Mouse (Mus musculus) heart, embryonic 16.5 days (tissue): ENCODE measurements at regions not wholly inside any gene's neighbourhood (a gene's known extent, or its start where the extent isn't known, plus 50 kb on each side); places are given as distances from the start of the nearest gene placed in this dataset.

ENCODE experiments used
- ATAC-seq: fragments of 200-750 bp; cut with Nextera tagmentation; replicated peaks from 2 replicates; pipeline ENCODE4 v1.8.0; 2017; ENCODE audit warnings: moderate number of reproducible peaks; ENCODE audit not compliant: insufficient read depth, low FRiP score; ENCODE audit errors: extremely low read depth
- H3K27ac ChIP-seq: fragments of 300-500 bp; sonication (generic); 2 replicates; pipeline ENCODE4 v1.5.1; 2014; ENCODE audit warnings: mild to moderate bottlenecking, low read length, control low read depth, moderate library complexity
- H3K27me3 ChIP-seq: fragments of 300-500 bp; sonication (generic); 2 replicates; pipeline ENCODE4 v1.6.1; 2014; ENCODE audit warnings: low read length, mixed read lengths; ENCODE audit not compliant: control insufficient read depth, insufficient read depth
- H3K36me3 ChIP-seq: fragments of 300-500 bp; sonication (generic); 2 replicates; pipeline ENCODE4 v1.6.1; 2014; ENCODE audit not compliant: control insufficient read depth, insufficient read depth
- H3K4me1 ChIP-seq: fragments of 300-500 bp; sonication (generic); 2 replicates; pipeline ENCODE4 v1.6.1; 2014; ENCODE audit warnings: low read length, mixed read lengths; ENCODE audit not compliant: control insufficient read depth, insufficient read depth
- H3K4me2 ChIP-seq: fragments of 300-500 bp; sonication (generic); 2 replicates; pipeline ENCODE4 v1.6.1; 2014; ENCODE audit warnings: low read depth, mild to moderate bottlenecking, control low read depth, low read length
- H3K4me3 ChIP-seq: fragments of 300-500 bp; sonication (generic); 2 replicates; pipeline ENCODE4 v1.5.1; 2014; ENCODE audit warnings: mild to moderate bottlenecking, control low read depth, low read length
- H3K9ac ChIP-seq: fragments of 300-500 bp; sonication (generic); 2 replicates; pipeline ENCODE4 v1.6.1; 2014; ENCODE audit warnings: low read length, control low read depth
- H3K9me3 ChIP-seq: fragments of 300-500 bp; sonication (generic); replicated peaks from 2 replicates; pipeline ENCODE4 v1.6.1; 2016; ENCODE audit warnings: low read length; ENCODE audit not compliant: control insufficient read depth
- WGBS: fragments of 180-500 bp; shearing (Covaris S2); extraction: QIAGEN DNeasy Blood & Tissue Kit; methylation state at CpG from one replicate; pipeline ENCODE4 v1.1.7; 2014; 5-methylcytosine and 5-hydroxymethylcytosine counted together

DNA sequence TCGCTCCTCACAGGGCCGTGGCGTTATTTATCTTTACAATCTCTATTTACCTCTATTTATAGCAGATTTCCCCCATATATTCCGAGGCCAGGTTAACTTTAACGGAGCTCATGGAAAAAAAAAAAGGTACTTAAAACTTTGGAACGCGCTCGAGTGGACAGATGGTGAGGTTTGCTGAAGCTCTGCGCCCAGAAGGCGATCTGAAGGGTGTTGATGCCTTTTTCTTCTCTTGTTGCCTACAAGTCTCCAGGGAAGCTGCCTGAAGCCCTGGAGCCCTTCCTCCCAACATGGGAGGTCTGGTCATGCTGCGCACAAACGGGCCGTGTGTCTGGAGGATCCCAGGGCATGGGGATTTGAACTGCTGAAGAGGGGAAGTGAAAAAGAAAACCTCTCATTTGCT is 130.9 kb downstream of the Gm26897 start:
- H3K27ac ChIP-seq, result no peak overlapping the region
- H3K4me2 ChIP-seq, result no peak overlapping the region
- H3K4me3 ChIP-seq, result no peak overlapping the region
- H3K4me1 ChIP-seq, result no peaks in the 10 kb centered on the region
- H3K36me3 ChIP-seq, result no peaks in the 10 kb centered on the region
- 73% methylated on average over 13 of the region's 13 CpGs for WGBS
- H3K9me3 ChIP-seq, result no peaks in the 10 kb centered on the region
- H3K9ac ChIP-seq, result no peak overlapping the region
- no peak for ATAC-seq
- H3K27me3 ChIP-seq, result no peaks in the 10 kb centered on the region

- no peaks in the 10 kb centered on the region for H3K4me1 ChIP-seq
- WGBS, result 82% methylated on average over 12 of the region's 12 CpGs
- H3K27ac ChIP-seq, result no peak overlapping the region
- no peaks in the 10 kb centered on the region for H3K27me3 ChIP-seq
- H3K9me3 ChIP-seq, result peaks cover 19% of the 10 kb centered on the region
- no peak for ATAC-seq
- H3K36me3 ChIP-seq, result peaks cover 4% of the 10 kb centered on the region; the same call in 1 of the 2 replicates
- H3K4me2 ChIP-seq, result no peak overlapping the region
- no peak overlapping the region for H3K9ac ChIP-seq
- H3K4me3 ChIP-seq, result no peak overlapping the region
Observed at GRCm38 (mm10) chr5:111869011-111869410, 135.3 kb downstream of the Gm26897 start.

DNA sequence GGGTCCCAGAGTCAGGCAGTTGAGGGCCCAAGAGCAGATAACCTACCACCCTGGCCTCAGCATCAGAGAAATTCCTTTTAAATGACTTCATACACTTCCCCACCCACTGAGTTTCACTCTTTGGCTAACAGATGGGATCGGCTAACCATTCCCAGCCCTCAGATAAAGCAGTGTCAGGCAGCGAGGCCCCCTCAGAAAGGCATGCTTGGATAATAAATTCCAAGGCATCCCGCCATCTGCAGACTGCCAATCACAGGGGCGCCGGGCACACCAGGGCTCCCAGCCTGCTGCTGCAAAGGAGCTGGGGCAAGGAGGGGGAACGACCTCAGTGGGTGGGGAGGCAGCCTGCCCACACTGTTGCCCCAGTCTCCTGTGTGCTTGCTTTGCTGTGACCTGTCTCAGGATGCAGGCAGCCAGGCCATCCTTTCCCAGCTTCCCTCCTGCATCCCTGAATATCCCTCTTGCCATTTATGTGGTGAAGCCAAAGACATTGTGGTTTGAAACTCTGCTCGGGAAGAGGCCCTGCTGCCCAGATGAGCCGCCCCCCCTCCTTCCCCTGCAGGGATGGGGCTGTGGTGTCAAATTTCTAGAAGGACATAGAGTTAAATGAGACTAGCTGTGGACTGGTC is 143.6 kb downstream of the Gm26897 start:
- WGBS, result 4% methylated on average over 8 of the region's 8 CpGs
- no peak overlapping the region for H3K4me2 ChIP-seq

DNA sequence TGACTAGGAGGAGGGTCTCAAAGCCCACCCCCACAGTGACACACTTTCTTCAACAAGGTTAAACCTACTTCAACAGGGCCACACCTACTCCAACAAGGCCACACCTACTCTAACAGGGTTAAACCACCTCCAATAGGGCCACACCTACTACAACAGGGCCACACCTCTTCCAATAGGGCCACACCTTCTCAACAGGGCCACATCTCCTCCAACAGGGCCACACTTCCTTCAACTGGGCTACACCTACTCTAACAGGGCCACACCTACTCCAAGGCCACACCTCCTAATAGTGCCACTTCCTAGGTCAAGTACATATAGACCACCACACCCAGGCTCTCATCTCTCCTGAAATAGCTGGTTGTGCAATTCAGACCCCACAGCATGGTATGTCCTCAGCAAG is 145.3 kb downstream of the Gm26897 start:
- H3K4me2 ChIP-seq, result no peak overlapping the region
- no peaks in the 10 kb centered on the region for H3K4me1 ChIP-seq
- H3K9me3 ChIP-seq, result no peaks in the 10 kb centered on the region
- no peak overlapping the region for H3K9ac ChIP-seq
- H3K27me3 ChIP-seq, result no peaks in the 10 kb centered on the region
- ATAC-seq, result no peak
- H3K27ac ChIP-seq, result no peak overlapping the region
- H3K36me3 ChIP-seq, result no peaks in the 10 kb centered on the region
- no peak overlapping the region for H3K4me3 ChIP-seq

More for the DNA sequence above, 143.6 kb downstream of the Gm26897 start:
- H3K27me3 ChIP-seq, result no peaks in the 10 kb centered on the region
- no peaks in the 10 kb centered on the region for H3K36me3 ChIP-seq
- no peak overlapping the region for H3K4me3 ChIP-seq
- no peaks in the 10 kb centered on the region for H3K4me1 ChIP-seq
- no peak overlapping the region for H3K9ac ChIP-seq
- H3K27ac ChIP-seq, result no peak overlapping the region
- ATAC-seq, result peak; percentile 37
- H3K9me3 ChIP-seq, result peaks cover 4% of the 10 kb centered on the region

DNA sequence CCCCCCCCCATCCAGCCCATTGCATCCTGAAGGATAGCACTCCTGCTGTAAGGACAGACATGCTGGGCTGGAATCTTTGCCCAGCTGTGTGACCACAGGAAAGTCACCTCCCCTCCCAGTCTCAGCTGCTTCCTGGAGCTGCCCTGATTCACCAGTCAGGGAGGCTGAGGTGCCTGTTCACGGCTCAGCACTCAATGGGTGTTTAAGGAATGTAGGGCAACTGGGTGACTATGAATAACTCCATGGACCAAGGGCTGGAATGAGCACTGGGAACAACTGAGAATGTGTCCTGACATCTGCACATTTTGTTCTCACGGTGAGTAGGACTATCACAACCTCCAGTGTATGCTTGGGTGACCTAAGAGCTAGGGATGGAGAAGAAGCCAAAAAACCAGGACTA is 146.5 kb downstream of the Gm26897 start:
- Histone ChIP-seq H3K27ac (no peak overlapping the region), H3K36me3 (no peaks in the 10 kb centered on the region), H3K4me1 (no peaks in the 10 kb centered on the region), H3K9ac (no peak overlapping the region), H3K27me3 (no peaks in the 10 kb centered on the region), H3K4me2 (no peak overlapping the region), H3K4me3 (no peak overlapping the region), H3K9me3 (no peaks in the 10 kb centered on the region)
- WGBS, result 54% methylated on average over 2 of the region's 2 CpGs
- no peak for ATAC-seq

- Histone ChIP-seq H3K27me3 (no peaks in the 10 kb centered on the region), H3K9ac (no peak overlapping the region), H3K4me2 (no peak overlapping the region), H3K27ac (no peak overlapping the region), H3K4me1 (no peaks in the 10 kb centered on the region), H3K36me3 (no peaks in the 10 kb centered on the region), H3K9me3 (no peaks in the 10 kb centered on the region), H3K4me3 (no peak overlapping the region)
- ATAC-seq, result peak; percentile 23; the same call in 1 of the 2 replicates
- WGBS, result 31% methylated on average over 5 of the region's 5 CpGs
Observed at GRCm38 (mm10) chr5:111881517-111881916, 147.8 kb downstream of the Gm26897 start.

DNA sequence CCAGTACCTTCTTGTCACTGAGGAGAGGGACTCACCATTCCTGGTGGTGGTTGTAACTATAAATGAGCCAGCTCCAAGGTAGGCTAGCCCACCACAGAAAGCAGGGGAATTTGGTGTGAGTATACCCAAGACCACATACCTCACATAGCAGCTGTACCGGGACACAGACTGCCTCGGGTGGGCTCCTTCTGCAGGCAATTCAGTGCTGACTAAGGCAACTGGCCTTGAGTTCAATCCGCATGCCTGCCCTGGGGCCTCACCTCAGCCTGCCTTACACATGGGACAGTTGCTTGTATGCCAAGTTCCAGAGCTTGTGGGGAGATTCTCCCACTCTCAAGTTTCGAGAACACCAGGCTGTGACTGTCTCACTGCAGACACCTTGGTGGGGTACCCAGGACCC is 153.6 kb downstream of the Gm26897 start:
- no peak overlapping the region for H3K4me3 ChIP-seq
- H3K36me3 ChIP-seq, result no peaks in the 10 kb centered on the region
- H3K9me3 ChIP-seq, result no peaks in the 10 kb centered on the region
- ATAC-seq, result no peak
- no peak overlapping the region for H3K27ac ChIP-seq
- 59% methylated on average over 4 of the region's 4 CpGs for WGBS
- peaks cover 4% of the 10 kb centered on the region; the same call in 1 of the 2 replicates for H3K4me1 ChIP-seq
- H3K27me3 ChIP-seq, result no peaks in the 10 kb centered on the region
- H3K4me2 ChIP-seq, result no peak overlapping the region
- no peak overlapping the region for H3K9ac ChIP-seq

DNA sequence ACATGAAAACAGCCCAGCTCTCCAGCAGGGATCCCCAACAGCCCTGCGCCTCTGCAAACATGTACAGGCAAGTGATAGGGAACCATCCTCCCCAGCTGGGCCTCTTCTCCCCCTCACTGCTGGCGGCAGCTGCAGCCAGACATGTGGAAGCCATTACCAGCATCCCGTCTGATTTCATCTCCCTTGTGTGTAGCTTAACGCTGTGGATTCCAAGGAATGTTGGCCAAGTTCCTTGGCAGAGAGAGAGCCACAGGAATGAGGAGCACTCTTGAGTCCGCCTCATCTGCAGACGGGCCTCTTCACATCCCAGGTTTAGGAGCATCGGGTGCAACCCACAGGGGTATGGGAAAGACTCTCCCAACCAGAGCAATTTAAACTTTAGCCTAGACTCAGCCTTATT is 157.1 kb downstream of the Gm26897 start:
- H3K4me2 ChIP-seq, result no peak overlapping the region
- H3K9me3 ChIP-seq, result no peaks in the 10 kb centered on the region
- H3K9ac ChIP-seq, result no peak overlapping the region
- H3K4me3 ChIP-seq, result no peak overlapping the region
- ATAC-seq, result peak; percentile 68
- WGBS, result 28% methylated on average over 7 of the region's 7 CpGs
- H3K27me3 ChIP-seq, result 0 out of 2 replicates have a peak, but pooled peaks cover 2% of the 10 kb centered on the region
- peaks cover 10% of the 10 kb centered on the region for H3K4me1 ChIP-seq
- H3K27ac ChIP-seq, result peak overlapping the region; percentile 15
- H3K36me3 ChIP-seq, result no peaks in the 10 kb centered on the region

DNA sequence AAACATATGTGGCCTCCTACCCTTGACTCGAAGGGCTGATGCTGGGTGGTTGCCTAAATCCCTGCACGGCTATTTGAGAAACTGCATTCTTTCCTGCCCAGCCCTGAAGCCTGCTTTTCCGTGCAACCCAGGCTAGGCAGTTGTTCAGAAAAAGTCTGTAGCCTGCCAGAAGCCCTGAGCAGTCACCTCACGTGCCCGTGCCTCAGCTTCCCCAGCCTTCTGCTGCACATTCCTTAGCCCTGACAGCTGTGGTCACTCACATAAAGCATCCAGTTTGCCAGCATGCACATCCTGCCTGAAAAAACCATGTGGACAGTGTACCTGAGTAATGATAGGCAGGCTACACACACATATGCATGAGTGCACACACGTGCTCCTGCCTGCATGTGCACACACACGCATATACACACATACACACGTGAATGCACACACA is 157.6 kb downstream of the Gm26897 start:
- H3K9ac ChIP-seq, result no peak overlapping the region
- no peak for ATAC-seq
- peaks cover 10% of the 10 kb centered on the region for H3K4me1 ChIP-seq
- WGBS, result 55% methylated on average over 8 of the region's 8 CpGs
- H3K27me3 ChIP-seq, result 0 out of 2 replicates have a peak, but pooled peaks cover 2% of the 10 kb centered on the region
- H3K27ac ChIP-seq, result peak overlapping the region; percentile 15
- H3K4me3 ChIP-seq, result no peak overlapping the region
- H3K4me2 ChIP-seq, result no peak overlapping the region
- H3K9me3 ChIP-seq, result no peaks in the 10 kb centered on the region
- H3K36me3 ChIP-seq, result no peaks in the 10 kb centered on the region
